Mouse (Mus musculus) lung, adult 2 months (tissue): ENCODE measurements around the gene Ncor2.

ENCODE experiments used
- CTCF ChIP-seq: fragments of 200-500 bp; IDR thresholded peaks from 2 replicates; pipeline ENCODE4 v1.5.1; 2011; ENCODE audit warnings: mild to moderate bottlenecking, low read length, control low read depth; ENCODE audit not compliant: insufficient read depth
- POLR2A ChIP-seq: fragments of 200-500 bp; IDR thresholded peaks from 2 replicates; pipeline ENCODE4 v1.6.1; 2011; ENCODE audit warnings: low read depth, mild to moderate bottlenecking, control low read depth, low read length, borderline replicate concordance; ENCODE audit errors: extremely low read depth

- TF ChIP-seq CTCF (no peak), POLR2A (no peak)
Measured at GRCm38 (mm10) chr5:125049481-125049880, 129.5 kb downstream of the Ncor2 start.
